Mouse (Mus musculus): ENCODE results near the gene Ano9.

GRCm38 (mm10) chr7:141096649-141097056 lies 21.0 kb downstream of the Ano9 start:
- TF ChIP-seq GATA1 (IDR thresholded peaks at IDR 0.05; ENCODE audit: borderline replicate concordance, low read length) (no peak), CTCF (IDR thresholded peaks at IDR 0.05; ENCODE audit: low read depth, low read length) (no peak)

Data from G1E (cell line).